Mouse (Mus musculus) kidney, adult 18-20 months (tissue): ENCODE results near the gene Dcaf15.
A peak's percentile ranks its signal among the peaks of the same experiment; 100 is the strongest.

Experiments
- DNase-seq: peaks from one replicate; pipeline ENCODE4 v3.0.0; 2021

Gene Dcaf15

GRCm38 (mm10) chr8:84098376-84098775, 6.2 kb downstream of the Dcaf15 start:
- no peak for DNase-seq

GRCm38 (mm10) chr8:84096061-84096460, 8.5 kb downstream of the Dcaf15 start:
- DNase-seq = no peak

- DNase-seq = no peak
Observed at GRCm38 (mm10) chr8:84090585-84090984, 14.0 kb downstream of the Dcaf15 start.

DNA sequence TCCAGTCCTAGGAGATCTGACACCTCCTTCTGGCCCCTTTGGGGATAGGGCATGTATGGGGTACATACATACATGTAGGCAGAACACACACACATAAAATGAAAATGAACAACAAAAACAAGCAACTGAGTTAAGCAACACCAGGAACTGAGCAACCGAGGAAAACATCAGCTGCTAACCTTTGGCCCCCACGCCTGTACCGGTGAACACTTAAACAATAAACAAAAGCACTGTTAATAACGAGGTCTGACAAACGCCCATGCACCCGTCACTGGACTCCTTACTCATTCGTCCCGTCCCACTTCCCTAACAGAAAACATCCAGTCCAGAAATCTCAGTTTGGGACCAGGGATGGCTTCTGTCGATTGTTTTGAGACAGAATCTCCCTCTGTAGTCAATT, 15.3 kb downstream of the Dcaf15 start:
- DNase-seq = no peak

GRCm38 (mm10) chr8:84087821-84088220, 16.7 kb downstream of the Dcaf15 start:
- DNase-seq = no peak

GRCm38 (mm10) chr8:84087156-84087555, 17.4 kb downstream of the Dcaf15 start:
- peak; percentile 51 for DNase-seq

DNA sequence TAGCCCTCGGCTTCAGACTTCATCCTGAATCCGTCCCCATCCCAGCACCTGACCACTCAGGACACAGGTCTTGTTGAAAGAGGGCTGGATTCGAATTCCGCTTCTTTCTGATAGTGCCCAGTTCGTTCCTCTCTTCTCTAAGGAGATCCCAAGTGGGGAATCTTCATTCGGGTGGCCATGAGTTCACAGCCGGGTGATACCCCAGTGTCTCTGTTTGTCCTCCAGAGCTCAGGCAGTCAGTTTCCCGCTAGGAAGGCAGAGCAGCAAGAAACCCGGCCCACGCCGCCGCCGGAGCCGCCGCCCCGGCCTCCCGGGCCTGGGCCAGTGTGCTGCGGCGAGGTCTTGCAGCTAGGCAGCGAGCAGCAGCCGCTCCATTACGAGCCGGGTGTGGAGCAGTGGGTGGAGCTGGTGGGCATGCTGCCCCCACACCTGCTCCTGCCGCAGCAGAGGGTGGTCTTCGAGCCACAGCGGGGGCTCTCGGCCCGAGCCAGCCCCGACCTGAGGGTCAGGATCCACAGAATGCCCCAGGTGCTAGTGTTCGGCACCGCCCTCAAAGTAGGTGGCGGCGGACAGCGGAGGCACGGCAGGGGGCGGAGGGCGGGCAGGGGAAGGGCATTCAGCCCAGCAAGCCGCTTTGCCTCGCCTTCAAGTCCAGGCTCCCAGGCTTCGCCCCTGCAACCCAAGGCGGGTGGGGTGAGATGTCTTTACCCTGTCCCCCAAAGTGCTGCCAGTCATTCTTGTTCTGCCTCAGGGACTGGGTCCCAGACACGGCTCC, 20.0 kb downstream of the Dcaf15 start:
- DNase-seq = peak; percentile 54

DNA sequence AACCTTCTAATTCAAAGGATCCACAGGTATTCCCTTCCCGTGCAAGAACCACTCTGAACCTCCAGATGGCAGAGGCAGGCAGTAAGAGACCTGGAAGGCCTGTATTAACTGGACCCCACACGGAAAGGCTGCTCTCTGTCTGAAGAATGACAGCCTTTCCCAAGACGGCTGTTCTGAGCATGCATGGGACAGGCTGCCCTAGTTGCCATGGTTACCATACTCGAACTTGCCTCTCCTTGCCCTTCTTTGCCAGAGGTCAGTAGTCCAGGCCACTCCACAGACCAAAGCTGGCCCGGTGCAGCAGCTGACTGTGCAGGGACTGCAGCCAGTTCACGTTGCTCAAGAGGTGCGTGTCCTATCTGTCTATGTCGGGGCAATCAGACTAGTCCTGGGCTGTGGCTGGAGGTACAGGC, 20.7 kb downstream of the Dcaf15 start:
- DNase-seq = peak; percentile 75

GRCm38 (mm10) chr8:84079206-84079605, 25.4 kb downstream of the Dcaf15 start:
- DNase-seq = no peak

DNA sequence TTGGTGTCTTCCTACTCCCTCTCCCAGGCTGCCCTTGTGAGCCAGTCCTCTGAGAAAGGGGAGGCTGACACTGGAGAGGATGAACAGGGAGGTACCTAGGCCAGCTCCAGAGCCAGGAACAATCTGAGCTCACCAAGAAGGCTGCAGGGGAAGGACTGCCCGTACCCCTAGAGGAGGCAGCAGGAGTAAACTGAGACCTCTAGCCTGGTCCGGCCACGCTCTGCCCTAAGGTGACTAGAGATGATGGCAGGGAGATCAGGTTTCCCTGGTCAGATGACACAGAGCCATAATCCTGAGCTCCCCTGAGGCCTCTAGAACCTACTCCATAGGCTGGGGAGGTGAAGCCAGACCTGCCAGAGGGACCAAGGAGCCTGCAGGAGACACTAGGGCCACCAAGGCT, 27.7 kb downstream of the Dcaf15 start:
- no peak for DNase-seq

- no peak for DNase-seq
Observed at GRCm38 (mm10) chr8:84076412-84076811, 28.2 kb downstream of the Dcaf15 start.

DNA sequence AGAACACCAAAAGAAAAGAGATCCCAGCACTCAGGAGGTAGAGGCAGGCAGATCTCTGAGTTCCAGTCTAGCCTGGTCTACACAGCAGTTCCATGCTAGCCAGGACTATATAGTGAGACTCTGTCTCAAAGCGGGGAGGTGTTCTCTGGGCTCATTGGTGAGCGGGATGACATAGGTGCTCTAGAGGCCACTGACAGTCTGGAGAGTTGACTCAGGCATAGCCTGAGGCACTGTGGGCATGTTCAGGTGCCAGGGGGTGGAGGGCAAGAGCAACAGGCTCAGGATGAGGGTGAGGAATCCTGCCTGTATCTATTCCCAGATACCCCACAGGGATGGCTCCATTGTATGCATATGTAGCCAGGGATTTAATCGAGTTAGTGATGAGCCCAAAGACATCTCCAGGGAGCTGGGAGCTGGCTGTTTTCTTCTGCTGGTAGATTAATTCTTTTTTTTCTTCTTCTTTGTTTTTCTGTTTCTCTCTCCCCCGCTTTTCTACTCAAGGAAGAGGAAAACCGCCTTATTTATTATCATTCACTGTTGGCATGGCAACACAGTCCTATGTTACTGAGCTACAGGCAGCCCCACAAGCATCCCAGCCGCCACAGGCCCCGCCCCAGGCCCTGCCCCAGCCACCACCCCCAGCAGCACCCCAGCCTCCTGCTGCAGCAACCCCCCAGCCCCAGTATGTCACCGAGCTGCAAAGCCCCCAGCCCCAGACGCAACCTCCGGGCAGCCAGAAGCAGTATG, 31.2 kb downstream of the Dcaf15 start:
- no peak for DNase-seq

- no peak for DNase-seq
Observed at GRCm38 (mm10) chr8:84072321-84072720, 32.2 kb downstream of the Dcaf15 start.

- no peak for DNase-seq
Observed at GRCm38 (mm10) chr8:84071921-84072320, 32.6 kb downstream of the Dcaf15 start.

GRCm38 (mm10) chr8:84070667-84071066, 33.9 kb downstream of the Dcaf15 start:
- DNase-seq = no peak

DNA sequence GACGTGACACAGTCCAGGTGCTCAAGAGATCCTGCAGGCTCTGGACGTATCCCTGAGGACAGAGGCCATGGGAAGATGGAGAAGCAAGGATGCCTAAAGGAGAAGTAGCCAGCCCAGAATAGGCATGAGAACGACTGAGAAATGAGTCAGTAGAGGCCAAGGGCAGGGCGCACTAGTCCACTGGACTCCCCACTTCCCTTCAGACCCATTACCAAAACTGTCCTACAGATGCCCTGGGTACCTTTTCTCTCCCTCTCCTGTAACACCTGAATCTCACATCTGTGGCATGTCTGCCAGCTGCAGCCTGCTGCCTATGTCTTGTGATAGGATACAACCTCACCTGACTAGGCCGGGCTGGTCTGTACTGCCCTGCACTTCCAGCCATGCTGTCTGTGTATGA, 34.3 kb downstream of the Dcaf15 start:
- DNase-seq = no peak

DNA sequence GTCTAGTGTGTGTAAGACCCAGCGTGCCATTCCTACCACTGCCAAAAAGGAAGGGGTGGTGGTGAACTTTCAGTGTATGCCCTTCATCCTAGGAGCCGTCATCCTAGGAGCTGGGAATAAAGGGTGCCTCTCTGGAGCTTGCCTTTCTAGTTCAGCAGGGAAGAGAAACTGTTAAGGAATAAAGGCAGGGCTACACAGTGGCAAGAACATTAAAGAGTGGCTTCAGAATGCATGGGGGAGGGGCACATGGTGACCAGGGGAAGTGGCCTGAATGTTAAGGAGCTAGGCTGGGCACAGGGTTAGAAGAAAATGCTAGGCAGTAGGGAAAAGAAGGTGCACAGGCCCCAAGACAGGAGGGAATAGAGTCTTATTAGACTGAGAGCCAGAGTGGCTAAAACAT, 34.8 kb downstream of the Dcaf15 start:
- DNase-seq = no peak

DNA sequence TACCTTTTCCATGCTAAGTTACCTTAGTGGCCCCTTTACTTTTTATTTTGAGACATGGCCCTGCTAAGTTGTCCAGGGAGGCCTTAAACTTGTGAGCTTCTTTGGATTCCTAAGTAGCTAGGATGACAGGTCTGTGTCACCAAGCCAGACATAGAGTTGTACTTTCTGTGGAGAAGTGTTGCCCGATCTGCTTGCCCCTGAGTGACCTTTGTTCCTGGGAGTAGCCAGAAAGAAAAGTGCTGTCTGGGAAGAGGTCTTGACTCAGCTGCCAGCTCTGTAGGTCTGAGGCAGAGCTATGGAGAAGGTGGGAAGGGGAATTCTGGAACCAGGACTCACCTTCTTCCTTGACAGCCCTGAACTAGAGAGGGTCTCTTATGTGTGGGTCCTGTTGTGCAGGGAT, 35.4 kb downstream of the Dcaf15 start:
- DNase-seq = peak; percentile 37

- DNase-seq = no peak
Observed at GRCm38 (mm10) chr8:84068316-84069035, 36.1 kb downstream of the Dcaf15 start.

GRCm38 (mm10) chr8:84067911-84068310, 36.7 kb downstream of the Dcaf15 start:
- DNase-seq = no peak

DNA sequence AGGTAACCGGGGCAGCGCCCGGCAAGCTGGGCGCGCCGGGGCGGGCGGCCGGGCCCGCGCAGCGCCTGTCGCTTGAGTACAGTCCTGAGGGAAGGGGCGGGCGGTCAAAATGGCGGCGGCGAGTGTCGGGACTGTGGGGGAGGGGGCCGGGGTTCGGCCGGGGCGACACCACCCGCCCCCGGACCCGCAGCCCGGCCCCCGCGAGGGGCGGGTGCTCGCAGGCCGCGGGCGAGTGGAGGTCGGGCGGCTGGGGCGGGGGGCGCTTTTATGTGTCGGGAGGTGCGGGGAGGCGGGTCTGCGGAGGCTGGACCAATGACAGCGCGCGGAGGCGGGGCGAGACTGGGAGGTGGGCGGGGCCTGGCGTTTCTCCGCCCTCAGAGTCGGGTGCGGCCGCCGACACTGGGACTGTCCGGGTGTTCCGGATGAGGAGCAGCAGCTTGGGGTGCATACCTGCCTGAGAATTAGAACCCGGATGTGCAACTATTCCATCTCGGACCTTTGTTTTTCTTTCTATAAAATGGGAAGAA, 37.5 kb downstream of the Dcaf15 start:
- DNase-seq = peak; percentile 98

DNA sequence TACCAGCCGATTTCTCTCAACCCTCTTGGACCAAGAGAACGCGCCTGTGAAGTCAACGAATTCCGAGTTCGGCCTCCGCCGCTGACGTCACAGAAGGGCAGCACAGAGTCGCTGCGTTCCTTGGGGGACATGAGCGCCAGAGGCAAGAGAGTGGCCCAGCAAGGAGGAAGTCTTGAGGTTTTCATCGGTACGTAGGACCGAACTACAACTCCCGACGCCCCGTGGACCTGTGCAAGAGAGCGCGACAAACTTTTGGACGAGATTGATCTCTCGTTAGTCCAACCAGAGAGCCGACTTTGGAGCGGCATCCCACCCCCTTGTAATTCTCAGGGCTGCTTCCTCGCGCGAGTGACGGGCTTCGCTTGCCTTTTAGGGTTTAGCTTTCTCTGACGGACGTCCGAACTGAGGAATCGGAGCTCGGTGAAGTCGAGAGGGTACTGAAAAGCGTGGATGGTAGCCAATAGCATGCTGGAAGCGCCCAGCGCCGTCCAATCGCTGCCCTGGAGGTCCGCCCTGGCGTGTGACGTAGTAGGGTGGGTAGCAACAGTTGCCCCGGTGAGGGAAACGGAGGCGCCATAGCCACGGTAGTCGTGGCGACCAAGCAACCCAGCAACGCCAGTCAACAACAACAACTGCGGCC, 38.2 kb downstream of the Dcaf15 start, which contains the start of gene Rfx1:
Rfx1 (plus strand) TSS at position 544 of the 640 bp plus-strand sequence.
- DNase-seq = peak; percentile 98
